ENCODE assay signal across 44 mouse cellular contexts in genomic region chr17:24654969-24655368, GRCm38 (mm10). TPM values are rescaled to one million over a fixed set of nuclear protein-coding genes. Genes with fewer than 3 reads are reported as not detected.
"Had no signal": no experiment of that assay in that cellular context is flagged by ENCODE, and none has a peak within 500 bp of the region (broad histone marks: within the 10 kb centered on the region; RNA-seq: fewer than 3 reads in every experiment).

No protein-coding gene starts in this region.

- ATAC-seq: hindbrain, embryonic 16.5 days; inflammation-experienced regulatory T-cells, adult 6 months; intestine, embryonic 15.5 days; intestine, embryonic 16.5 days; intestine, postnatal 0 days had no signal

- H3K36me3 ChIP-seq: heart, embryonic 12.5 days; heart, embryonic 13.5 days; heart, embryonic 15.5 days; hindbrain, embryonic 10.5 days; hindbrain, embryonic 12.5 days; hindbrain, embryonic 13.5 days; hindbrain, embryonic 15.5 days; intestine, embryonic 15.5 days; kidney, embryonic 15.5 days had no signal

- H3K4me3 ChIP-seq: heart, embryonic 12.5 days; heart, embryonic 13.5 days; heart, embryonic 15.5 days; hindbrain, embryonic 10.5 days; hindbrain, embryonic 12.5 days; hindbrain, embryonic 13.5 days; hindbrain, embryonic 15.5 days; intestine, embryonic 15.5 days; kidney, embryonic 15.5 days; layer of hippocampus, adult 2 months; left cerebral cortex, adult 2 months had no signal

- DNase-seq: heart, postnatal 10 days; heart, postnatal 14 days; heart, postnatal 36 days; heart, postnatal 4 days; kidney, adult 11 months; kidney, adult 18-20 months; kidney, adult 2 months; kidney, adult 8-10 months; kidney, adult 9 months; kidney, postnatal 10 days; kidney, postnatal 25 days; kidney, postnatal 36 days; kidney, postnatal 4 days; layer of hippocampus, adult 9-11 months; layer of hippocampus, postnatal 36 days had no signal

- H3K4me2 ChIP-seq: heart, embryonic 11.5 days; heart, embryonic 12.5 days; heart, embryonic 13.5 days; heart, embryonic 15.5 days; hindbrain, embryonic 12.5 days; hindbrain, embryonic 13.5 days; hindbrain, embryonic 14.5 days; hindbrain, embryonic 15.5 days; intestine, embryonic 15.5 days had no signal

- H3K9me3 ChIP-seq: heart, embryonic 12.5 days; heart, embryonic 13.5 days; heart, embryonic 15.5 days; hindbrain, embryonic 10.5 days; hindbrain, embryonic 12.5 days; hindbrain, embryonic 13.5 days; hindbrain, embryonic 15.5 days; intestine, embryonic 15.5 days; kidney, embryonic 15.5 days had no signal

- H3K9ac ChIP-seq: heart, embryonic 12.5 days; heart, embryonic 13.5 days; heart, embryonic 15.5 days; hindbrain, embryonic 12.5 days; hindbrain, embryonic 13.5 days; hindbrain, embryonic 14.5 days; hindbrain, embryonic 15.5 days; intestine, embryonic 15.5 days had no signal

- H3K27ac ChIP-seq: heart, embryonic 13.5 days; heart, embryonic 15.5 days; hindbrain, embryonic 10.5 days; hindbrain, embryonic 12.5 days; hindbrain, embryonic 13.5 days; hindbrain, embryonic 14.5 days; hindbrain, embryonic 15.5 days; hindbrain, postnatal 0 days; intestine, embryonic 15.5 days; kidney, embryonic 15.5 days; kidney, postnatal 0 days; layer of hippocampus, adult 2 months; left cerebral cortex, adult 2 months had no signal

RNA-seq across cellular contexts. Expression of gene Npw, which starts 3.3 kb away (rescaled TPM):
- total RNA-seq: heart, postnatal 10 days; heart, postnatal 14 days; heart, postnatal 25 days; heart, postnatal 36 days; heart, postnatal 4 days; hematopoietic stem cell, adult 5-6 weeks had no signal
- polyA plus RNA-seq: heart, embryonic 11.5 days; heart, embryonic 12.5 days; heart, embryonic 13.5 days; heart, embryonic 14.5 days; heart, embryonic 16.5 days; heart, postnatal 0 days; hindbrain, embryonic 10.5 days; hindbrain, embryonic 11.5 days; hindbrain, embryonic 12.5 days; hindbrain, embryonic 13.5 days; inflammation-experienced regulatory T-cells, adult 6 months; intestine, embryonic 14.5 days; kidney, adult 2 months; kidney, embryonic 14.5 days; kidney, embryonic 16.5 days; large intestine, adult 2 months had no signal

RNA-seq across cellular contexts. Expression of gene Slc9a3r2, which starts 4.8 kb away (rescaled TPM):
- polyA plus RNA-seq: inflammation-experienced regulatory T-cells, adult 6 months had no signal
